Mouse (Mus musculus) neural tube, embryonic 11.5 days (tissue): Measurements from ENCODE around the gene Catsper2. TPM values are rescaled to one million over a fixed set of nuclear protein-coding genes. Genes with fewer than 3 reads are reported as not detected.

Source experiments
- ATAC-seq: fragments of 200-750 bp; cut with Nextera tagmentation; 2 replicates; pipeline ENCODE4 v1.8.0; 2017; ENCODE audit warnings: moderate number of reproducible peaks, mild to moderate bottlenecking, moderate TSS enrichment, moderate library complexity; ENCODE audit not compliant: insufficient read depth, low FRiP score, low TSS enrichment
- DNase-seq: peaks from one replicate; pipeline ENCODE4 v3.0.0-alpha.2; 2015; ENCODE audit warnings: low spot score
- H3K27ac ChIP-seq: fragments of 300-500 bp; sonication (generic); 2 replicates; pipeline ENCODE4 v1.5.1; 2014; ENCODE audit warnings: low read depth, mild to moderate bottlenecking, low read length
- H3K27me3 ChIP-seq: fragments of 300-500 bp; sonication (generic); 2 replicates; pipeline ENCODE4 v1.6.1; 2014; ENCODE audit warnings: mild to moderate bottlenecking, low read length, mixed read lengths; ENCODE audit not compliant: control insufficient read depth, insufficient read depth
- H3K36me3 ChIP-seq: fragments of 300-500 bp; sonication (generic); 2 replicates; pipeline ENCODE4 v1.6.1; 2014; ENCODE audit warnings: mild to moderate bottlenecking, low read length, moderate library complexity, mixed read lengths; ENCODE audit not compliant: control insufficient read depth, insufficient read depth
- H3K4me1 ChIP-seq: fragments of 300-500 bp; sonication (generic); 2 replicates; pipeline ENCODE4 v1.6.1; 2014; ENCODE audit warnings: low read length, mixed read lengths; ENCODE audit not compliant: control insufficient read depth, insufficient read depth
- H3K4me2 ChIP-seq: fragments of 300-500 bp; sonication (generic); 2 replicates; pipeline ENCODE4 v1.6.1; 2014; ENCODE audit warnings: low read depth, mild to moderate bottlenecking, moderate library complexity
- H3K4me3 ChIP-seq: fragments of 300-500 bp; sonication (generic); 2 replicates; pipeline ENCODE4 v1.5.1; 2014; ENCODE audit warnings: low read depth, low read length
- H3K9ac ChIP-seq: fragments of 300-500 bp; sonication (generic); 2 replicates; pipeline ENCODE4 v1.6.1; 2014; ENCODE audit warnings: mild to moderate bottlenecking, low read length
- H3K9me3 ChIP-seq: fragments of 300-500 bp; sonication (generic); 2 replicates; pipeline ENCODE4 v1.6.1; 2016; ENCODE audit warnings: low read length; ENCODE audit not compliant: control insufficient read depth
- WGBS: fragments of 180-500 bp; shearing (Covaris S2); extraction: QIAGEN DNeasy Blood & Tissue Kit; methylation state at CpG from one replicate; pipeline ENCODE4 v1.1.7; 2014; 5-methylcytosine and 5-hydroxymethylcytosine counted together
- polyA plus RNA-seq: library from polyadenylated mRNA; unstranded; fragments of >200 nt; fragmentation: Nextera tagmentation; extraction: Ambion mirVana; gene quantifications from 2 replicates; pipeline ENCODE4 v1.2.1, GENCODE M21; 2014

Gene Catsper2
- polyA plus RNA-seq, 1 experiment from 2014 or later: 1.7 TPM

DNA sequence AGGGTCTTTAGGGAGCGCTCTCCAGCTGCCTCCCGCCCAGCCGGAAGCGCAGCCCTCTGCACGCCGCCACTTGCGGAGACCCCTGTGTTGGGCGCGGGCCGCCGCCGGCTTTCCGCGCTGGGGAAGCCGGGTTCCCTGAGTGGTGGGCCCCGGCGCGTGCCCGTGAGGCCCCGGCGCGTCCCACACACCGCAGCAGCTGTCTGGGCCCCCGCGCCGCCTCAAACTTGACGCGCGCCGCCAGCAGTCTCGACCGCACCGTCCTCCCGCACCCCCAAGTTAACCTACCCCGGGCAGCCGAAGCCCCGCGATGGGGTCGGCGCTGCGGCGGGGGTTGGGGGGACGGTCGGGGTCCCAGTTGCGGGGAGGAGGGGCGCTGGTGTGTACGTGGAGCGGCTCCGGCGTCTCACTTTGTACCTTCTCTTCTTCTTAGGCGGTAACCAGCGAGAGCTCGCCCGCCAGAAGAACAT, 36.0 kb upstream of the Catsper2 start:
- peak overlapping the region; percentile 99 for H3K4me3 ChIP-seq
- peak overlapping the region; percentile 74 for H3K4me2 ChIP-seq
- peak overlapping the region; percentile 90 for H3K27ac ChIP-seq
- DNase-seq (no peak), ATAC-seq (peak; percentile 59)
- no peaks in the 10 kb centered on the region for H3K27me3 ChIP-seq
- 0 out of 2 replicates have a peak, but pooled peaks cover 7% of the 10 kb centered on the region for H3K36me3 ChIP-seq
- peak overlapping the region; percentile 95 for H3K9ac ChIP-seq
- under 1% methylated on average over 52 of the region's 54 CpGs for WGBS
- H3K9me3 ChIP-seq: no peaks in the 10 kb centered on the region
- H3K4me1 ChIP-seq: peaks cover 2% of the 10 kb centered on the region; the same call in 1 of the 2 replicates

DNA sequence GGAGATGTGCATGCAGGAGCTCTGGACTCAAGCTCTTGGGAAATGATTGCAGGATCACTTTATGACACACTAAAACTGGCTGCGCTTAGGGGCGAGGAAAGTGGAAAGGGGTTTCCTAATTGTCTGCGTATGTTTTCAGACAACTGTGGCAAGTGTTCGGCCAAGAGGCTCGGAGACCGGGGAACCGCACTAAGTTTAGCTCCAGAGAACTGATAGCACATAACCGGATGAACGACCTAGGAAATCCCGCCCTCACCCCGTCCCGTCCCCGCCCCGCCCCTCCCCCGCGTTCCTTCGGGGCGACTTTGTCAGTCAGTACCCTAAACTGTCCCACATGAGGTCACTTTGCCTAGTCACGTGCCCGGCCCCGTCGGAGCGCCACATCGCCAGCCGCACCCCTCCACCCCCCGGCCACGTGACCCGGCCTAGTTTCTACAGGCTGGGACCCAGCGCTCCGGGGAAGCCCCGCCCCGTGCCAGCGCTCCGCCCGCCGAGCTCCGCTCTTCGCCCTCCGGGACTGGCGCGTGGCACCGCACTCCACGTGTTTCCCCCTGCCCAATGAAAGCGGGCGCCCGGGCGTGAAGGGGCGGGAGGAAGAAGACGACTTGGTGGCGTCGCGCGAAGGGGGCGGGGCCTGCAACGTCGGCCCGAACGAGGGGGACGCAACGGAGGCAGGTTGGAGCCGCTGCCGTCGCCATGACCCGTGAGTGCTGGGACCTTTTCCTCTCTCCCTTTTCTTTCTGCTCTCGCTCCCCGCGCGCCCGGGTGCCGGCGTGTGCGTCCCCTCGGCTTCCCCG, 35.3 kb upstream of the Catsper2 start, which contains the start of gene Serf2:
TSS of gene Serf2 (plus strand) at position 457 of the 797 bp plus-strand sequence.
- under 1% methylated on average over 62 of the region's 74 CpGs for WGBS
- H3K27ac ChIP-seq: peak within 1 kb of the TSS; percentile 90
- peak within 1 kb of the TSS; percentile 74 for H3K4me2 ChIP-seq
- peak; percentile 98 for ATAC-seq
- 0 out of 2 replicates have a peak, but pooled peaks cover 7% of the 10 kb centered on the region for H3K36me3 ChIP-seq
- H3K9me3 ChIP-seq: no peaks in the 10 kb centered on the region
- peaks cover 2% of the 10 kb centered on the region; the same call in 1 of the 2 replicates for H3K4me1 ChIP-seq
- H3K27me3 ChIP-seq: no peaks in the 10 kb centered on the region
- peak within 1 kb of the TSS; percentile 99 for H3K4me3 ChIP-seq
- H3K9ac ChIP-seq: peak within 1 kb of the TSS; percentile 95
- peak; percentile 100 for DNase-seq

DNA sequence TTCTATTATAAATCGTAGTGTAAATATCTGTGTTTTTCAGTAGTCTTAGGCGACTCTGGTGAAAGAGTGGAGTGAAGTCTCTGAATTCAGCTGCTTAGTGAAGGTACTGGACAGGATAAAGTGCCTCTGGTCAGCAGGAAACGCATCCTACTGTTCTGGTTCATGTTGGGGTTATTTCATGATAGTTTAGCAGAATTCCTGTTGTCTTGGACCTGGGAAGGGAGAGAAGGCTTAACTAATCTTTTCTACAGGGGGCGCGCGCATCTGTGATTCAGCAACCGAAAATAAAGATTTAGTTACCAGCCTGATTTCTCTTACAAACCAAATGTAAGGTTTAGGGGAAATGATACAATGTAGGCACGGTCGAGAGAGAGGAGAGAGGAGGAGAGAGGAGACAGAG, 34.5 kb upstream of the Catsper2 start:
- peak overlapping the region; percentile 49; the same call in 1 of the 2 replicates for H3K27ac ChIP-seq
- DNase-seq: no peak
- no peak for ATAC-seq
- no peaks in the 10 kb centered on the region; the same call in 1 of the 2 replicates for H3K27me3 ChIP-seq
- H3K36me3 ChIP-seq: 0 out of 2 replicates have a peak, but pooled peaks cover 7% of the 10 kb centered on the region
- H3K4me2 ChIP-seq: peak overlapping the region; percentile 70
- no peaks in the 10 kb centered on the region for H3K9me3 ChIP-seq
- peak overlapping the region; percentile 99 for H3K4me3 ChIP-seq
- WGBS: 19% methylated on average over 9 of the region's 9 CpGs
- peaks cover 2% of the 10 kb centered on the region; the same call in 1 of the 2 replicates for H3K4me1 ChIP-seq
- peak overlapping the region; percentile 54 for H3K9ac ChIP-seq

DNA sequence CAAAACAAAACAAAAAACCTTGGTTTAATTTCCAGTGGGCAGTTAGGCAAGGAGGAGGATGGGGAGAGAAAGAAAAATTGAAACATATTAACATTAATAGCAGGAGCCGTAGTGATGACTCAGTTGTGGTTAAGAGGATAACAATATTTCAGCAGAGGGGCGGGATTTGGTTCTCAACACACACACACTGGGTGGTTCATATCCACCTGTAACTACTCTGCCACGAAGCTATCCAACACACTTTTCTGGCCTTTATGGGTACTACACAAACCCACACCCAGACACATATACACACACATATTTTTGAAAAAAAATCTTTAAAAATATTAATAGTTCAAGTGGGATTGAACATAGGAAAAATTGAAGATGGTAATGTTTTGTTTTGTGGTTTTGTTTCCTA, 33.4 kb upstream of the Catsper2 start:
- ATAC-seq: no peak

DNA sequence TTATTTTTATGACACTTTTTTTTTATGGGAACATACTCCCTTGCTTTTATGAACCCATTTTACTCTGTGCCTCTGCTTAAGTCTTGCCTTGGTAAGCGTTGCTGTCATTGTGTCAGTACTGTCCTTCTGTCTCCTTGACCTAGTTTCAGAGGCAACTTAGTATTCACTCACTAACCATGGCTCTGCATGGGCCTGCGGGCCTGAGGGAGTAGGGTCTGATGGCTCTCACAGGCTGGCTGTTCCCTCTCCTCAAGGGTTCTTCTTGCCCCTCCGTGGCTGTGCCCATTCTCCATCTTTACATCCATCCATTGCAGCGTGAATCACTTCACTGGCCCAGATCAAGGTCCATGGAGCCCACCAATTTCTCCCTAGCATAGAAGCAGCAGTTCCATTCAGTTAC, 32.9 kb upstream of the Catsper2 start:
- peaks cover 11% of the 10 kb centered on the region for H3K4me1 ChIP-seq
- 0 out of 2 replicates have a peak, but pooled peaks cover 2% of the 10 kb centered on the region for H3K36me3 ChIP-seq
- 80% methylated on average over 4 of the region's 4 CpGs for WGBS
- H3K9ac ChIP-seq: no peak overlapping the region
- no peak overlapping the region for H3K27ac ChIP-seq
- DNase-seq: no peak
- H3K9me3 ChIP-seq: no peaks in the 10 kb centered on the region
- ATAC-seq: no peak
- no peak overlapping the region for H3K4me2 ChIP-seq
- H3K27me3 ChIP-seq: peaks cover 13% of the 10 kb centered on the region
- H3K4me3 ChIP-seq: no peak overlapping the region

More for the DNA sequence above, 33.4 kb upstream of the Catsper2 start:
- H3K9me3 ChIP-seq: no peaks in the 10 kb centered on the region
- H3K36me3 ChIP-seq: 0 out of 2 replicates have a peak, but pooled peaks cover 3% of the 10 kb centered on the region
- H3K27me3 ChIP-seq: peaks cover 8% of the 10 kb centered on the region
- no peak overlapping the region for H3K4me2 ChIP-seq
- no peak overlapping the region for H3K4me3 ChIP-seq
- no peak overlapping the region for H3K27ac ChIP-seq
- peaks cover 7% of the 10 kb centered on the region for H3K4me1 ChIP-seq
- DNase-seq: no peak
- 90% methylated on average over 3 of the region's 3 CpGs for WGBS
- no peak overlapping the region for H3K9ac ChIP-seq

DNA sequence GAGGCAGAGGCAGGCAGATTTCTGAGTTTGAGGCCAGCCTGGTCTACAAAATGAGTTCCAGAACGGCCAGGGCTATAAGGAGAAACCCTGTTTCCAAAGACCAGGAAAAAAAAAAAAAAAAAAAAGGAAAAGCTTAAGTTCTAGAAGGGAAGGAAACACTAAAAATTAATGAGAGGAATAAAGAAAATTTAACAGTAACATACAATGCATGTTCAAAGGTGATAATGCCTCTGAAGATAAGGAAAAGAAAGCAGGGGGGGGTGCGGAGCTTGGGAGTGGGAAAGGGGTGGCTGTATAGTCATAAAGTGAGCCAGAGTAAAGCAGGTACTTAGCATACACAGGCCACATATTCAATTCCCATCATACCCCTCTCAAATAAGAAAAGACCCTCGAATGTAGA, 31.5 kb upstream of the Catsper2 start:
- H3K36me3 ChIP-seq: no peaks in the 10 kb centered on the region
- ATAC-seq (no peak), DNase-seq (no peak)
- no peak overlapping the region for H3K9ac ChIP-seq
- no peak overlapping the region for H3K27ac ChIP-seq
- no peak overlapping the region for H3K4me2 ChIP-seq
- no peaks in the 10 kb centered on the region for H3K9me3 ChIP-seq
- H3K4me1 ChIP-seq: peaks cover 9% of the 10 kb centered on the region
- 87% methylated on average over 3 of the region's 3 CpGs for WGBS
- H3K27me3 ChIP-seq: peaks cover 18% of the 10 kb centered on the region
- H3K4me3 ChIP-seq: no peak overlapping the region

DNA sequence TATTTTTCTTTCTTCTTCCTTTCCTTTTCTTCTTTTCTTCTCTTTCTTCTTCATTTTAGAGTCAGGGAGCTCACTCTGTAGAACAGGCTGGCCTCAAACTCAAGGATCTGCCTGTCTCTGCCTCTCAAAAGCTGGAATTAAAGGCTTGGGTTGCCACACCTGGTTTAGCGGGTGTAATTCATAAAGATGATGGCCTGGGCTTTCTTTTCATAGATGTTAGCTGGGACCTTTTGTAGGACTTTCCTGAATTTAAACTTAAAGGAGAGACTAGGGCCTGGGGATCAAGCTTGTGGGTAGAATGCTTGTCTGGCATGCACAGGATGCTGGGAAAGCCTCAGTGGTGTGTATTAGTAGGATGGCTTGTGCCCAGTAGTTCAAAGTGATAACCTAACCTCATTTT, 30.6 kb upstream of the Catsper2 start, which contains the start of gene Ell3:
TSS of gene Ell3 (minus strand) at position 101 of the 400 bp plus-strand sequence.
- peaks cover 18% of the 10 kb centered on the region for H3K27me3 ChIP-seq
- H3K36me3 ChIP-seq: no peaks in the 10 kb centered on the region
- H3K9ac ChIP-seq: no peak within 1 kb of the TSS
- H3K4me2 ChIP-seq: no peak within 1 kb of the TSS
- no peak for DNase-seq
- H3K4me1 ChIP-seq: peaks cover 9% of the 10 kb centered on the region
- H3K9me3 ChIP-seq: no peaks in the 10 kb centered on the region
- H3K27ac ChIP-seq: no peak within 1 kb of the TSS
- no peak for ATAC-seq
- WGBS: 86% methylated on average over 1 of the region's 1 CpGs
- H3K4me3 ChIP-seq: no peak within 1 kb of the TSS

DNA sequence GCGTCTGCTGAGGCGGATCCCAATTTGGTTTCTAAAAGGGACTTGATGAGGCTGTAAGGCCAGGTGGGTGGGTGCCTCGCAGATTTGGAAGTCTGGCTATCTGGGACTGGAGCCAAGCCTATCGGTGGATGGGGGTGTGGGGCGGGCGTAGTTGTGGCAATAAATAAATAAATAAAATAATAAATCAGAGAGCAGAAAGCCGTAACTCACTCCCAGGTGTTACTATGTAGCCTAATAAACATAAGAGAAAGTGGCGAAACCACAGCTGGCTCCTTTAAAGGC, 29.4 kb upstream of the Catsper2 start:
- WGBS: 10% methylated on average over 8 of the region's 8 CpGs
- Histone ChIP-seq H3K27me3 (peaks cover 18% of the 10 kb centered on the region), H3K4me3 (peak overlapping the region; percentile 33; the same call in 1 of the 2 replicates), H3K36me3 (no peaks in the 10 kb centered on the region), H3K9ac (0 out of 2 replicates have a peak overlapping the region, but pooled peaks have one; percentile 10), H3K9me3 (no peaks in the 10 kb centered on the region), H3K4me1 (peaks cover 9% of the 10 kb centered on the region), H3K4me2 (peak overlapping the region; percentile 57), H3K27ac (no peak overlapping the region)
- DNase-seq (no peak), ATAC-seq (no peak)
